11 mouse cellular contexts compared by ENCODE assay signal in the genomic region with DNA sequence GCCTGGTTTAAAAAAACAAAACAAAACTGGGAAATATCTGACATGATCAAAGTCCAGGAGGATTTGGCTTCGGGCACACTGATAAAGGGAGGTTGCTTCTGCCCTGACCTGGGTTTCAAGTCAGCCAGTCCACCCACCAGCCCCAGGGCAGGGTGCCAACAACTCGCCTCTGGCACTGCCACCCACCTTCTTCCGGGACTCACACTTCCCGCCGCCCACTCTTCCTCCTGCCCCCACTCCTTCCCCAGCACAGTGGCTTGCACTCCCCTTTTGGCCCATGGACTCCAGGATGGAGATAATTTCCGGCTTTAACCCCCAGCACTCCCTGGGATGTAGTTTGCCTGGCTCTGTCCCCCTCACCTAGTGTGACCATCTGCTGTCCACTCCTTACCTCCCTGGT. TPM values are rescaled to one million over a fixed set of nuclear protein-coding genes. Genes with fewer than 3 reads are reported as not detected.
DNase-seq lines count a peak whose midpoint lies in the region; ATAC-seq and TF ChIP-seq lines count a peak whose summit lies in the region.
"Had no signal": no experiment of that assay in that cellular context is flagged by ENCODE, and none has a peak within 500 bp of the region (broad histone marks: within the 10 kb centered on the region; RNA-seq: fewer than 3 reads in every experiment).

No protein-coding gene starts in this region.

- H3K9ac ChIP-seq in hindbrain, embryonic 16.5 days (ENCODE audit: low read depth, low read length), result no peak overlapping the region
- no peak overlapping the region for H3K9ac ChIP-seq in hindbrain, embryonic 11.5 days (ENCODE audit: low read depth, low read length)
- H3K9ac ChIP-seq in forebrain, postnatal 0 days, result no peak overlapping the region
- H3K9ac ChIP-seq: embryonic facial prominence, embryonic 13.5 days had no signal

- peak; percentile 59; the same call in 1 of the 2 replicates for ATAC-seq in hindbrain, embryonic 16.5 days
- ATAC-seq in hindbrain, embryonic 11.5 days (ENCODE audit: low FRiP score), result no peak
- no peak for ATAC-seq in forebrain, postnatal 0 days
- ATAC-seq: Patski had no signal

- no peak for TF ChIP-seq CTCF in forebrain, postnatal 0 days (IDR thresholded peaks at IDR 0.05; ENCODE audit: low read depth)

- intact Hi-C loops in left cerebral cortex, postnatal 4 days (cut with DNase I), result no loop called here

- no peak overlapping the region for H3K4me3 ChIP-seq in hindbrain, embryonic 16.5 days (ENCODE audit: low read length)
- no peak overlapping the region for H3K4me3 ChIP-seq in hindbrain, embryonic 11.5 days (ENCODE audit: low read depth, low read length)
- no peak overlapping the region for H3K4me3 ChIP-seq in forebrain, postnatal 0 days (ENCODE audit: low read depth, low read length)
- H3K4me3 ChIP-seq: embryonic facial prominence, embryonic 13.5 days had no signal

- 58% methylated on average over 6 of the region's 6 CpGs for WGBS in hindbrain, embryonic 16.5 days
- WGBS in hindbrain, embryonic 11.5 days, result 83% methylated on average over 6 of the region's 6 CpGs
- 55% methylated on average over 6 of the region's 6 CpGs for WGBS in forebrain, postnatal 0 days

- H3K27me3 ChIP-seq in hindbrain, embryonic 16.5 days (replicated peaks; ENCODE audit: control insufficient read depth, insufficient read depth, low read length), result no peaks in the 10 kb centered on the region
- H3K27me3 ChIP-seq in hindbrain, embryonic 11.5 days (ENCODE audit: control insufficient read depth, insufficient read depth, low read length), result no peaks in the 10 kb centered on the region
- no peaks in the 10 kb centered on the region for H3K27me3 ChIP-seq in forebrain, postnatal 0 days (ENCODE audit: insufficient read depth, low read length)
- H3K27me3 ChIP-seq: embryonic facial prominence, embryonic 13.5 days; Patski had no signal

- no peak for DNase-seq in hindbrain, embryonic 11.5 days (ENCODE audit: low spot score)
- peak; percentile 65 for DNase-seq in adrenal gland, postnatal 10 days
- peak; percentile 97 for DNase-seq in cerebellum, adult 9-10 months
- peak; percentile 84 for DNase-seq in left cerebral cortex, postnatal 4 days
- DNase-seq in B cell, adult 2 months, result no peak
- DNase-seq in yolk sac, embryonic 10.5 days (ENCODE audit: low spot score), result no peak
- no peak for DNase-seq in forebrain, postnatal 0 days

- no peak overlapping the region for H3K27ac ChIP-seq in hindbrain, embryonic 16.5 days (ENCODE audit: low read depth, low read length)
- no peak overlapping the region for H3K27ac ChIP-seq in hindbrain, embryonic 11.5 days (ENCODE audit: low read depth, low read length)
- no peak overlapping the region for H3K27ac ChIP-seq in forebrain, postnatal 0 days (ENCODE audit: low read depth, low read length)
- H3K27ac ChIP-seq: embryonic facial prominence, embryonic 13.5 days; macrophage had no signal

- no peaks in the 10 kb centered on the region for H3K9me3 ChIP-seq in hindbrain, embryonic 16.5 days (ENCODE audit: control insufficient read depth, low read length)
- H3K9me3 ChIP-seq in hindbrain, embryonic 11.5 days (ENCODE audit: control insufficient read depth, low read length), result no peaks in the 10 kb centered on the region
- H3K9me3 ChIP-seq in forebrain, postnatal 0 days (ENCODE audit: low read length), result no peaks in the 10 kb centered on the region
- H3K9me3 ChIP-seq: embryonic facial prominence, embryonic 13.5 days had no signal

- H3K4me1 ChIP-seq in hindbrain, embryonic 16.5 days (ENCODE audit: control insufficient read depth, insufficient read depth, low read depth, low read length), result peaks cover 8% of the 10 kb centered on the region
- H3K4me1 ChIP-seq in hindbrain, embryonic 11.5 days (replicated peaks; ENCODE audit: control insufficient read depth, insufficient read depth, low read length), result no peaks in the 10 kb centered on the region
- H3K4me1 ChIP-seq in forebrain, postnatal 0 days (ENCODE audit: insufficient read depth), result peaks cover 7% of the 10 kb centered on the region; the same call in 1 of the 2 replicates

- H3K36me3 ChIP-seq in hindbrain, embryonic 16.5 days (ENCODE audit: control insufficient read depth, insufficient read depth, low read length), result no peaks in the 10 kb centered on the region
- H3K36me3 ChIP-seq in hindbrain, embryonic 11.5 days (ENCODE audit: control insufficient read depth, insufficient read depth, low read length), result no peaks in the 10 kb centered on the region
- H3K36me3 ChIP-seq in forebrain, postnatal 0 days (ENCODE audit: insufficient read depth), result no peaks in the 10 kb centered on the region
- H3K36me3 ChIP-seq: embryonic facial prominence, embryonic 13.5 days had no signal

- H3K4me2 ChIP-seq in hindbrain, embryonic 16.5 days (ENCODE audit: low read length), result no peak overlapping the region
- H3K4me2 ChIP-seq in hindbrain, embryonic 11.5 days (replicated peaks; ENCODE audit: low read depth, low read length), result no peak overlapping the region
- no peak overlapping the region for H3K4me2 ChIP-seq in forebrain, postnatal 0 days (ENCODE audit: low read depth)
- H3K4me2 ChIP-seq: embryonic facial prominence, embryonic 13.5 days had no signal

RNA-seq across cellular contexts. Expression of gene Chn2, which starts 31.4 kb away (rescaled TPM):
- 24.4 and 26.3 TPM in 2 replicates for polyA plus RNA-seq in hindbrain, embryonic 16.5 days (2015; fragmentation: Nextera tagmentation; extraction: Ambion mirVana)
- polyA plus RNA-seq in hindbrain, embryonic 11.5 days (2014; fragmentation: Nextera tagmentation; extraction: Ambion mirVana), result 14.4 and 19.6 TPM in 2 replicates
- 10 to 100 TPM in 1 of 2 experiments, 1 to 10 TPM in 1; 9.5 to 12.2 TPM for total RNA-seq in adrenal gland, postnatal 10 days (2021)
- total RNA-seq in left cerebral cortex, postnatal 4 days (2021), result 10 to 100 TPM; 55.6 to 57.5 TPM
- total RNA-seq in forebrain, postnatal 0 days (2014; rRNA removed), result 43.9 and 49.4 TPM in 2 replicates
- 28.7 and 33.3 TPM in 2 replicates for polyA plus RNA-seq in forebrain, postnatal 0 days (2015; fragmentation: Nextera tagmentation; extraction: Ambion mirVana)

Comparison
In these comparisons a context has a peak if more than half of its experiments do, and no peak if none do; other contexts are left out.
1. DNase-seq: peak in adrenal gland, postnatal 10 days (single experiment), cerebellum, adult 9-10 months (single experiment) and left cerebral cortex, postnatal 4 days (single experiment); none in hindbrain, embryonic 11.5 days (single experiment), B cell, adult 2 months (0 of 2), yolk sac, embryonic 10.5 days (single experiment) and forebrain, postnatal 0 days (single experiment).